Mouse (Mus musculus) thymus, postnatal 10 days (tissue): ENCODE data around the gene Gm7361.
"Not testable (repeated sequence)": the region's sequence is repeated elsewhere in the genome, so short reads cannot be mapped to it uniquely, and the experiment has no call there.

ENCODE experiments used
- DNase-seq, 2 experiments: peaks; one replicate each; pipeline ENCODE4 v3.0.0; 2021; ENCODE audit warnings: low spot score in 2 of 2

The Gm7361 gene

DNA sequence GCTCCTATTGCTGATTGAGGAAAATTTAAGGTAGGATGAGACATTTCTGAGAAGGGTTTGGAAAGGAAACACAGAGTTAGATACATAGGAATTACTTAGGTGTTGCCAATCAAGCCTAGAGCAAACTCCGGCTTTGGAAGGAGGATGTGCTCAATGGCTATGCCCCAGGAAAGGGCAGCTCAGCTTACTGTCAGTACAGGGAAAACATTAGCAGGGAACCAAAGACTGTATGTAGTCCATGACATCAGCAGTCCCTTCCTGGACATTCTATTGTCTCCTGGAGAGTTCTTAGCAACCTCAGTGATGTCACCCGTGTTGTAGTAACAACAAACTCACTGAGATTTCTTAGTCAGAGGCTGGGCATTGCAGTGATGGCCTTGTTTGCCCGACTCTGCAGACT is at the start of gene Gm7361:
Gene Gm7361 (plus strand): TSS at position 301 of the 400 bp plus-strand sequence.
- DNase-seq = not testable (repeated sequence)

DNA sequence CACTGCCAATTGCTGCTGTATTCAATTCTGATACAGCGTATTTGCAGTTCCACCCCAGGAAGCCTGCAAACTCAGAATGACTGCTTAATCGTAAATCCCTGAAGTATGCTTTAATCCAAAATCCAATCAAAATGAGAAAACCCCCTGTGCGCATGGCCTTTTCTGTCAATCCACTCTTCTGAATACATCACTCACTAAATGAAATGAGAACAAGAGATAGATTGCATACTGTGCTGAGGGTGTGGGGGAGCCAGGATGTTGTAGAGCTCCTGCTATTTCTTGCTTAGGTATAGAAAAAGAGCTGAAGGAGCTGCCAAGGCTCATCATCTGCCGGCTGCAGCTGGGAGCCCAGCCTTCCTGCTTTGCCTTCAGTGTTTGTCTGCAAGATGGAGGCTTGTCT is 46.5 kb upstream of the Gm7361 start:
- DNase-seq = no peak

DNA sequence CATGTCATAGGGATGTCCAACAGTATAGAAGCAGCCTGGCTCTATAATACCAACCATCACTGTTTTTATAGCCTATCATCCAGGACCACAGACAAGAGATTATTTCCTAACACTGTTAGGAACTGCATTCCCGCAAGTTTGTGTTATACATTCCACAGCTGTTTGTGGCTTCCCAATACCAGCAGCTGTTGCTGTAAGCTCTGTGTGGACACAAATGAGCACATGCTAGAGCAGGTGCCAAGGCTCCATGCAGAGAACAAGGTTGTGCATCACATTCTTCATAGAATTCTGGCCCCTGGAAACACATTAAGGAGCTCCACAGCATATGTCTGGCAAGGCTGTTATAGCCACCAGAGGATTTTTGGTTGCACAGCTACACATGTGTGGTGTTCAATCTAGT is 35.4 kb upstream of the Gm7361 start:
- no peak for DNase-seq

- DNase-seq = not testable (repeated sequence)
Measured at GRCm38 (mm10) chr5:26266656-26267055, 9.2 kb downstream of the Gm7361 start.

DNA sequence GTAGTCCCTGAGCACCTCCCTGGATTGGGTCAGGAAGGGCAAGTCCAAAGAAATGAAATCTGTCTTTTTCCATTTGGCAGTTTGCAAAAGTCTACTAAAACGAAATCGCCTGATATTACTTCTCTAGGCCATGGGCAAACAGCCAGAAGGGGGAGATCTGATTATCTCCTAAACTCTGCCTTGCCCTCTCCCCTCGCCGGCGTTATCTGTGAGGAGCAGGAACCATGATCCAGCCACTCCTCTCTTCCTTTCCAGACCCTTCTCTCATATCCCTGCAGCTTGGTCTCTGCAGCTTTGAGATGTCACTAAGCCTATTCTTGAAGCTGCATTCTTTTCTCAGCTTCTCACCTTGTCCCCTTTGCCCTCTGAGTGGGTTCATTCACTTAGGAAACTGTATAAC is 22.9 kb downstream of the Gm7361 start:
- DNase-seq = no peak

DNA sequence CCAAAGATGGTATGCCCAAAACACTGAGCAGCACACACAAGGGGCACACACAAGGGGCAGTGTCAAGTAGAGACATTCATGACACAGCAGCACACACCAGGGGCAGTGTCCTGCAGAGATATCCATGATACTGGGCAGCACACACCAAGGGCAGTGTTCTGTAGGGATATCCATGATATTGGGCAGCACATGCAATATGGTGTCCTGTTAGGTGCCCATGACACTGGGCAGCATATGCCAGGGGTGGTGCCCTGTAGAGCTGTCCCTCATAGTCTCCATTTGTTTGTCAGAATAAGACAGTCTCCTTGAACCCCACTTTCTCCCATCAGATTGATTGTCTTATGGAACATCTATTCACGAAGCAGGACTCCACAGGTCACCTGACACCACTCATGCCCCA is 24.2 kb downstream of the Gm7361 start:
- no peak for DNase-seq

DNA sequence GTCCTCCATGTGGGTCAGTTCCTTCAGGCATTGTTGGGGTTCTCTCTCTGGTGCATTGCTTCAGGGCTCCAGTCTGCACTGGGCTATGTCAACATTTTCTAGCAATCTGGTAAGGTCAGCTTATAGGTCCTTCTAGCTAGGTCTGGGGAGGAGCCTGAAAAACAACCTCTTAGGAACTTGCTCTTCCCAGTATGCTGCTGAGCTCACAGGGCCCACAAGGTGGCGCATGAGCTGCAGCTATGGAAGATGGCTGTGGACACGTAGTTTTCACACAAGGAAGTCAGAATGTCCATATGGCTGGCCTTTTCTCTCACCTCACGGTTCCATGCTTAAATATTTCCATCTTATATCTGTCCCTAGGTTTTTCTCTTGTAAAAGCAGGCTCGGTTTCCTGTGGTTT is 24.8 kb downstream of the Gm7361 start:
- DNase-seq = peak in 1 of 2 experiments; percentile 4

- DNase-seq = no peak
Measured at GRCm38 (mm10) chr5:26283399-26283798, 25.9 kb downstream of the Gm7361 start.

GRCm38 (mm10) chr5:26291621-26292020 is 34.1 kb downstream of the Gm7361 start:
- no peak for DNase-seq

DNA sequence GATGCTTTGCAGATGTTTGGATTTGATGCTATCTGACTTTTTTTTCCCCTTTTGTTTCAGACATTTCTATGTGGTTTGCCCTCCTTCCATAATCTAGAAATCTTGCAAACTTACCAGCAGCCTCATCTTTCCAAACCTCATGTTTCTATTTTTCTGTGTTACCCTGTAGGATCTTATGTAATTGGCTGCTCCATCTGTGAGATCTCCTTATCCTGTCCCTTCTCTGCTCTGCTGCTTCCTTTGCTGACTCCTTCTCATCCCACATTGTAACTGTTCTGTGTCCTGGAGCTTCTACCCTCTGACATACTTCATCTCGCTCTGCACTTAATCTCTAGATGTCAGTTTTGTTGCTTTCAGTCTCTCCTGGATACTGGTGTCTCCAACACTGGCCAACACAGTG is 35.8 kb downstream of the Gm7361 start:
- DNase-seq = no peak
